Mouse (Mus musculus) liver, postnatal 0 days (tissue): Measurements from ENCODE around the gene Gpr183. TPM values are rescaled to one million over a fixed set of nuclear protein-coding genes. Genes with fewer than 3 reads are reported as not detected.

ENCODE experiments used
- ATAC-seq: fragments of 200-750 bp; cut with Nextera tagmentation; 2 replicates; pipeline ENCODE4 v1.8.0; 2017; ENCODE audit warnings: mild to moderate bottlenecking, moderate library complexity
- DNase-seq: peaks from one replicate; pipeline ENCODE4 v3.0.0-alpha.2; 2016
- H3K27ac ChIP-seq: fragments of 300-500 bp; sonication (generic); 2 replicates; pipeline ENCODE4 v1.5.1; 2014; ENCODE audit warnings: antibody characterized with exemption, moderate library complexity, mild to moderate bottlenecking, low read depth
- H3K27me3 ChIP-seq: fragments of 300-500 bp; sonication (generic); 2 replicates; pipeline ENCODE4 v1.6.1; 2014; ENCODE audit warnings: low read length, control low read depth, mixed read lengths; ENCODE audit not compliant: insufficient read depth
- H3K36me3 ChIP-seq: fragments of 300-500 bp; sonication (generic); replicated peaks from 2 replicates; pipeline ENCODE4 v1.6.1; 2014; ENCODE audit warnings: mild to moderate bottlenecking, control low read depth, low read length, moderate library complexity, mixed read lengths; ENCODE audit not compliant: insufficient read depth
- H3K4me1 ChIP-seq: fragments of 300-500 bp; sonication (generic); 2 replicates; pipeline ENCODE4 v1.6.1; 2014; ENCODE audit warnings: antibody characterized with exemption, mild to moderate bottlenecking, control low read depth; ENCODE audit not compliant: insufficient read depth
- H3K4me2 ChIP-seq: fragments of 300-500 bp; sonication (generic); 2 replicates; pipeline ENCODE4 v1.6.1; 2014; ENCODE audit warnings: low read depth, mild to moderate bottlenecking, low read length, moderate library complexity, mixed read lengths
- H3K4me3 ChIP-seq: fragments of 300-500 bp; sonication (generic); 2 replicates; pipeline ENCODE4 v1.5.1; 2014; ENCODE audit warnings: low read depth, low read length
- H3K9ac ChIP-seq: fragments of 300-500 bp; sonication (generic); replicated peaks from 2 replicates; pipeline ENCODE4 v1.6.1; 2014; ENCODE audit warnings: mild to moderate bottlenecking, moderate library complexity
- H3K9me3 ChIP-seq: fragments of 300-500 bp; sonication (generic); 2 replicates; pipeline ENCODE4 v1.6.1; 2016; ENCODE audit warnings: mild to moderate bottlenecking, control low read depth, low read length, mixed read lengths
- CTCF ChIP-seq: sonication (generic); IDR thresholded peaks from 2 replicates; pipeline ENCODE4 v1.5.1; 2016; ENCODE audit warnings: antibody characterized with exemption, low read depth
- EP300 ChIP-seq: IDR thresholded peaks from 2 replicates; pipeline ENCODE4 v1.6.1; 2016; ENCODE audit warnings: antibody characterized with exemption, low read depth, mild to moderate bottlenecking
- WGBS: fragments of 180-500 bp; shearing (Covaris S2); extraction: QIAGEN DNeasy Blood & Tissue Kit; methylation state at CpG from one replicate; pipeline ENCODE4 v1.1.7; 2014; ENCODE audit not compliant: insufficient replicate concordance; 5-methylcytosine and 5-hydroxymethylcytosine counted together
- polyA plus RNA-seq: library from polyadenylated mRNA; unstranded; fragments of >200 nt; fragmentation: Nextera tagmentation; extraction: Ambion mirVana; gene quantifications from 2 replicates; pipeline ENCODE4 v1.2.1, GENCODE M21; 2015

Gene Gpr183
- polyA plus RNA-seq, 1 experiment from 2014 or later, result 0.95 TPM

- no peak overlapping the region for H3K27ac ChIP-seq
- no peak overlapping the region for H3K4me2 ChIP-seq
- no peak overlapping the region for H3K4me3 ChIP-seq
- no peak for TF ChIP-seq CTCF
- no peak for TF ChIP-seq EP300
- no peaks in the 10 kb centered on the region for H3K9me3 ChIP-seq
- 0 out of 2 replicates have a peak, but pooled peaks cover 6% of the 10 kb centered on the region for H3K36me3 ChIP-seq
- ATAC-seq, result no peak
- no peak overlapping the region for H3K9ac ChIP-seq
- peaks cover 17% of the 10 kb centered on the region for H3K4me1 ChIP-seq
- 62% methylated on average over 5 of the region's 5 CpGs for WGBS
- no peaks in the 10 kb centered on the region for H3K27me3 ChIP-seq
- no peak for DNase-seq
Measured at GRCm38 (mm10) chr14:121956291-121956690, 8.7 kb downstream of the Gpr183 start.

- peaks cover 8% of the 10 kb centered on the region; the same call in 1 of the 2 replicates for H3K4me1 ChIP-seq
- TF ChIP-seq CTCF, result no peak
- no peak for TF ChIP-seq EP300
- DNase-seq (no peak), ATAC-seq (no peak)
- no peaks in the 10 kb centered on the region for H3K27me3 ChIP-seq
- 59% methylated on average over 5 of the region's 5 CpGs for WGBS
- H3K9ac ChIP-seq, result no peak overlapping the region
- 0 out of 2 replicates have a peak, but pooled peaks cover 6% of the 10 kb centered on the region for H3K36me3 ChIP-seq
- H3K9me3 ChIP-seq, result no peaks in the 10 kb centered on the region
- no peak overlapping the region for H3K27ac ChIP-seq
- no peak overlapping the region for H3K4me2 ChIP-seq
- no peak overlapping the region for H3K4me3 ChIP-seq
Measured at GRCm38 (mm10) chr14:121955176-121955795, 9.7 kb downstream of the Gpr183 start.

GRCm38 (mm10) chr14:121954608-121955007 is 10.4 kb downstream of the Gpr183 start:
- H3K4me3 ChIP-seq, result no peak overlapping the region
- TF ChIP-seq CTCF, result no peak
- TF ChIP-seq EP300, result no peak
- ATAC-seq (no peak), DNase-seq (no peak)
- H3K4me1 ChIP-seq, result peaks cover 8% of the 10 kb centered on the region; the same call in 1 of the 2 replicates
- no peak overlapping the region for H3K4me2 ChIP-seq
- H3K27ac ChIP-seq, result no peak overlapping the region
- no peak overlapping the region for H3K9ac ChIP-seq
- no peaks in the 10 kb centered on the region for H3K9me3 ChIP-seq
- WGBS, result 93% methylated on average over 12 of the region's 12 CpGs
- 0 out of 2 replicates have a peak, but pooled peaks cover 6% of the 10 kb centered on the region for H3K36me3 ChIP-seq
- no peaks in the 10 kb centered on the region for H3K27me3 ChIP-seq

DNA sequence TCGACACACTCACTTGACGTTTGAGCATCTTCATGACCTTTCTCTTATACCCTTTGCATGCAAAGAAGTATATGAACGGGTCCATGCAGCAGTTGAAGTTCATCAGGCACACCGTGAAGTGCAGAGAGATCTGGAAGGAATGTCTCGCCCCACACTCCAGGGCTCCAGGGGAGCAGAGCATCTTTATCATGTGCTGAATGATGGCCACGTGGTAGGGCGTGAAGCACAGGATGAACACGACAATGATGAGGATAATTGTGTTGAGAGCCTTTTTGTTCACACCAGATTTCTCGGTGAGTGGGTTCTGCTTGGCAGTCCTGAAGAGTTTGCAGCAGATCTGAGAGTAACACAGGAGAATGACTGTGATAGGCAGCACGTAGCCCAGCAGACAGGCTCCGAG is 10.9 kb downstream of the Gpr183 start:
- Histone ChIP-seq H3K36me3 (0 out of 2 replicates have a peak, but pooled peaks cover 6% of the 10 kb centered on the region), H3K9ac (no peak overlapping the region), H3K4me2 (no peak overlapping the region), H3K4me3 (no peak overlapping the region), H3K27me3 (no peaks in the 10 kb centered on the region), H3K9me3 (no peaks in the 10 kb centered on the region), H3K4me1 (peaks cover 10% of the 10 kb centered on the region; the same call in 1 of the 2 replicates), H3K27ac (no peak overlapping the region)
- ATAC-seq (no peak), DNase-seq (no peak)
- 90% methylated on average over 11 of the region's 11 CpGs for WGBS
- TF ChIP-seq EP300 (no peak), CTCF (no peak)

- no peak overlapping the region for H3K27ac ChIP-seq
- DNase-seq, result no peak
Measured at GRCm38 (mm10) chr14:121952046-121952400, 13.0 kb downstream of the Gpr183 start.

GRCm38 (mm10) chr14:121951399-121952045 is 13.5 kb downstream of the Gpr183 start:
- Histone ChIP-seq H3K27me3 (no peaks in the 10 kb centered on the region), H3K36me3 (0 out of 2 replicates have a peak, but pooled peaks cover 6% of the 10 kb centered on the region), H3K9me3 (no peaks in the 10 kb centered on the region), H3K4me3 (no peak overlapping the region), H3K27ac (no peak overlapping the region), H3K4me2 (no peak overlapping the region), H3K4me1 (peaks cover 11% of the 10 kb centered on the region; the same call in 1 of the 2 replicates), H3K9ac (no peak overlapping the region)
- ATAC-seq (peak; percentile 89), DNase-seq (no peak)
- WGBS, result 48% methylated on average over 2 of the region's 2 CpGs
- TF ChIP-seq CTCF, result no peak
- TF ChIP-seq EP300, result no peak

More at GRCm38 (mm10) chr14:121952046-121952400, 13.0 kb downstream of the Gpr183 start:
- Histone ChIP-seq H3K9ac (no peak overlapping the region), H3K9me3 (no peaks in the 10 kb centered on the region), H3K27me3 (no peaks in the 10 kb centered on the region), H3K4me1 (peaks cover 11% of the 10 kb centered on the region; the same call in 1 of the 2 replicates), H3K36me3 (0 out of 2 replicates have a peak, but pooled peaks cover 6% of the 10 kb centered on the region), H3K4me3 (no peak overlapping the region), H3K4me2 (no peak overlapping the region)
- no peak for ATAC-seq
- TF ChIP-seq EP300, result no peak
- no peak for TF ChIP-seq CTCF
- 82% methylated on average over 5 of the region's 5 CpGs for WGBS
